Mouse (Mus musculus): ENCODE data around the gene Crtap.

Crtap gene

GRCm38 (mm10) chr9:114326011-114326748 lies 64.3 kb downstream of the Crtap start:
- no peak for DNase-seq (ENCODE audit: extremely low spot score)

Measured in embryo, embryonic 9.5 days (tissue).